Mouse (Mus musculus) embryo, embryonic 11 days (tissue): ENCODE results near the gene Dntt.

ENCODE experiments used
- DNase-seq: peaks from one replicate; pipeline ENCODE4 v3.0.0-alpha.2; 2015

The Dntt gene

GRCm38 (mm10) chr19:41073746-41074455 lies 44.8 kb downstream of the Dntt start:
- no peak for DNase-seq

DNA sequence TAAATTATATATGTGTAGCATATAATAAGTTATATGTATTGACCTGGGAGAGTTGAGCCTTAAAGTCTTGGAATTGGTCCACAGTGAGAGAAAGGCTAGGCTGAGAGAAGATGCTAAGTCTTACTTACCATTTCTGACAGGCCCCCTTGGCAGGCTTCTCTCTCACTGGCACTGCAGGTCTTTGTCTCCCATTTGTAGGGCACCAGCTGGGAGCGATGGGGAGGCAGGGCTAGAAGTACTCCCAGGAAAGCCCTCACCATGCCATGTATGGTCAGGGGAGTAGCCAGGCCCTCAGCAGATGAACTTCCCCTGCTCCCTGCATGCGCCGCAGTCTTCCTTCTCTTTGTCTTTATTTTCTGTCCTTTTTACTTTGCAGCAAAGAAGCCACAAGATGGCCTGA lies 47.8 kb downstream of the Dntt start, which contains the start of gene Opalin:
Gene Opalin (minus strand): TSS at position 208 of the 400 bp plus-strand sequence.
- no peak for DNase-seq

GRCm38 (mm10) chr19:41081589-41081988 lies 52.5 kb downstream of the Dntt start:
- DNase-seq, result peak; percentile 24

GRCm38 (mm10) chr19:41083646-41084045 lies 54.6 kb downstream of the Dntt start:
- no peak for DNase-seq

DNA sequence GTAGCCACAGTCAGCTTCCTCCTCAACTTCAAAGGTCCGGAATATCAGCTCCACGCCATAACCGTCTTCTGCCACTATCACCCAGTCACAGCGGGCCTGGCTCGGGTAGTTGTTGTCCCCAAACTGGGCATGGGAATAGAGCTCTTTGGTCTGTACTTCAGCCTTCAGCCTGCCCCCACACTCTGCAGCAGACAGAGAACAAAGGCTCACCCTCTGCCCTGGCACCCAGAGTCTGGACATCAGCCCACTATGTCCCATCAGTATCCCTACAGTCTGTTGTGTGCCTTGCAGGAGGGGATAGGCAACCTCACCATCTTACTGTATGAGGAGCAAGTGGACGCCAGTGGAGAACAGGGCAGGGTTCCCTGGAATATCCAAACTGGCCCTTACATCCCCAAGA lies 57.2 kb downstream of the Dntt start:
- DNase-seq, result no peak

DNA sequence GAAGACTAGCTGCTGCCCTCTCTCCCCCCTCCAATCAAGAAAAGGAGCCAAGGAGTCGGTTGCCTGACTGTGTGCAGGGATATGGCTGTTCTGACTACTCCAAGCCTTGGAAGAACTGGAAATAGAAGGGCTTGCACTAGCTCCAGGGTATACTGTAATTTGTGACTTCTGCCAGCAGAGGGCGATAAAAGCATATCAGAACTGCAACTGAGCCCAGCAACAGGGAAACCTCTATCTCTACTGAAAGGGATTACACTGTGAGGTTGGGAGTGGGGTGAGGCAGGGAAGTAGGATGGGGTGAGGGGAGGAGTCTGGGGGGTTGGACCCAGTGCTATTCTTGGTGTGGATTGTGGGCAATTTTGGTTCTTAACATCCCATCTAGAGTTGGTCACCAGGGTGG lies 57.6 kb downstream of the Dntt start:
- peak; percentile 81 for DNase-seq

- no peak for DNase-seq
These were observed 58.8 kb downstream of the Dntt start for GRCm38 (mm10) chr19:41087901-41088300.

DNA sequence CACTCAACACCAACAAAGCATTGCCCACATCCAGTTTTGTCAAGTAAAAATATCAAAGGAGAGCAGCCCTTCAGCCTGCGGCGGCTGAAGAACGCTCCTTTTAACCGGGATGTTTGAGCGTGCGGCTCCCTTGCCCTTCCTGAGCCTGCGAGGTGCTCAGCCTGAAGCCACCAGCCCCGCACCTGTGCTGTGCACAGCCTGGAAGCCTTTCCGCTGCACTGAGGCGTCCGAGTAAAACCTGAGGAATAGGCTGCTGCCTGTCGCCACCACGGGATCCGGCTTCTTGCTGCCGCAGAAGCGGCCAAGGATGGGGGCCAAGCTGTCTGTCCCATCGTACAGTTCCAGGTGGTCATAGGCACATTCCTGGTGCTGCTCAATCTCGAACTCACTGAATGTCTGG lies 59.4 kb downstream of the Dntt start:
- DNase-seq, result no peak

DNA sequence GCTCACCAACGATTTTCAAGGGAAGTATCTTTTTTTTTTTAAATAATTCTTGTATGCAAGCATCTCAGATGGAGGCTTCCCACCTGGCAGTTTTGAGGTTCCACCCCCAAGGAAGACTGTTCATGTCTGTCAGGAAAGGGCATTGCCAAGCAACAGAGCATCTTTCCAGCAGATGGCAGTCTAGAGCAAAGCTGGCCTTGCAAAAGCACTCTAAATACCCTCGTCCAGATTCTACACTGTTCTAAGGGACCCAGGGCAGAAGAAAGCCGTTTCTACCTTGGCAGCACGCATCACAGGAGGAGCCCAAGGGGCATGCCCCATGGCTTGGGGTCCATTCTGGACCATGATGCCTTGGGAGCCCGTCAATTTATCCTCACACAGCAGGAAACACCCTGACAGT lies 60.8 kb downstream of the Dntt start:
- DNase-seq, result peak; percentile 83

- no peak for DNase-seq
These were observed 62.8 kb downstream of the Dntt start for GRCm38 (mm10) chr19:41091901-41092300.

DNA sequence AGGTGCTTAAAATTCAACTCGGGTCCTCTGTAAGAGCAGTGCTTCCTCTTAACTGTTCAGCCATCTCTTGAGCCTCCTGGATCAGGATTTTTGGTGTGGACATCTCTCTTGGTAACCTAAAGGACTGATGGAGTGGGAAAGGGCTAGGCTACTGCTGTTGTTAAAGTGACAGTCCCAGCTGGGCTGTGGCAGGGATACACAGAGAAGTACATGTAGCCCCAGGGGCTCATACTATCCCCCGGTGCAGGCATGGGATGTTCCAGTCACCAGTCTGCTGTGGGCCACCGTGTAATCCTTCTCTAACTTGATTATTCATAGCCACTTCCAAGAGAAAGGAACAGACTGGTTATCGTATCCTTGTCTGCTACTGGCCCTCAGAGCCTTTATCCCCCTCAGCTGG lies 68.0 kb downstream of the Dntt start:
- DNase-seq, result no peak

- no peak for DNase-seq
These were observed 71.8 kb downstream of the Dntt start for GRCm38 (mm10) chr19:41100863-41101262.

DNA sequence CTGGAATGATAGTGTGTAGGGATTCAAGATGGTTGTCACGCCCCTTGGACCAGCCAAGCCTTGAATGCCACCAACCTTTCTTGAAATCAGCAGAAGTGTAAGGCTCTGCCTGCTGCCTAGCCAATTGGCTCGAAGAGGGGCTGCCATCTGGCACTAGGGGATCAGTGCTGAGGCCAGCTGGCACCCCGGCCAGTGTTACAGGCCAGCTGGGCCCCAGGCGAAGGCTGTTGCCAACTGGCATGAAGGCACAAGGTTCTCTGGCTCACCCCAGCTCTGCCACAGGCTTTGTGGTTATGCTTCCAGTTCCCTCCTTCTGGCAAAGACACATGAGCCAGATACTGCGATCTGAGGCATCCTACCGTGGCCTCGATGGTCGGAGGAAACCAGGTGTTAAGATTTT lies 72.3 kb downstream of the Dntt start:
- no peak for DNase-seq

- DNase-seq, result peak; percentile 73
These were observed 75.8 kb downstream of the Dntt start for GRCm38 (mm10) chr19:41104922-41105321.

GRCm38 (mm10) chr19:41107530-41107929 lies 78.5 kb downstream of the Dntt start:
- DNase-seq, result no peak

GRCm38 (mm10) chr19:41108666-41109065 lies 79.6 kb downstream of the Dntt start:
- DNase-seq, result no peak
